Mouse (Mus musculus) olfactory bulb, adult 2 months (tissue): Measurements from ENCODE around the gene Dscaml1.

Experiments
- CTCF ChIP-seq: fragments of 200-500 bp; IDR thresholded peaks from 2 replicates; pipeline ENCODE4 v1.5.1; 2012; ENCODE audit warnings: low read depth, mild to moderate bottlenecking, low read length, moderate library complexity; ENCODE audit not compliant: insufficient read depth
- POLR2A ChIP-seq: fragments of 200-500 bp; IDR thresholded peaks from 2 replicates; pipeline ENCODE4 v1.6.1; 2012; ENCODE audit warnings: mild to moderate bottlenecking, low read depth, low read length, moderate library complexity; ENCODE audit not compliant: insufficient read depth

GRCm38 (mm10) chr9:45620049-45620448, 193.6 kb downstream of the Dscaml1 start:
- TF ChIP-seq CTCF (no peak), POLR2A (no peak)
